Mouse (Mus musculus): ENCODE data around the gene Slc8b1.

GRCm38 (mm10) chr5:120497071-120497470 lies 13.9 kb upstream of the Slc8b1 start:
- TF ChIP-seq POLR2AphosphoS2 (IDR thresholded peaks at IDR 0.05; ENCODE audit: low read length) (no peak), E2F4 (IDR thresholded peaks at IDR 0.05; ENCODE audit: borderline replicate concordance, low read depth, low read length) (no peak), POLR2A (IDR thresholded peaks at IDR 0.05; ENCODE audit: control insufficient read depth in 1 of 2, insufficient read depth in 1 of 2, low read depth in 1 of 2, low read length in 2 of 2, poor library complexity in 1 of 2) (no peak), NRF1 (IDR thresholded peaks at IDR 0.05; ENCODE audit: insufficient read depth, low read depth, low read length, poor library complexity, severe bottlenecking) (no peak), RAD21 (IDR thresholded peaks at IDR 0.05; ENCODE audit: low read depth, low read length) (no peak), CTCF (IDR thresholded peaks at IDR 0.05 in 2 of 3, conservative IDR thresholded peaks at IDR 0.05 in 1 of 3; ENCODE audit: control insufficient read depth in 1 of 3, insufficient read depth in 1 of 3, low read depth in 2 of 3, low read length in 3 of 3, poor library complexity in 1 of 3, severe bottlenecking in 1 of 3) (no peak), MAZ (IDR thresholded peaks at IDR 0.05; ENCODE audit: low read depth, low read length) (no peak), JUND (IDR thresholded peaks at IDR 0.05; ENCODE audit: low read depth, low read length) (no peak), HCFC1 (IDR thresholded peaks at IDR 0.05; ENCODE audit: low read depth, low read length) (no peak), USF1 (IDR thresholded peaks at IDR 0.05; ENCODE audit: low read depth, low read length) (no peak)
